Mouse (Mus musculus) heart, embryonic 16.5 days (tissue): ENCODE data around the gene A730049H05Rik. TPM values are rescaled to one million over a fixed set of nuclear protein-coding genes. Genes with fewer than 3 reads are reported as not detected.

ENCODE experiments used
- ATAC-seq: fragments of 200-750 bp; cut with Nextera tagmentation; replicated peaks from 2 replicates; pipeline ENCODE4 v1.8.0; 2017; ENCODE audit warnings: moderate number of reproducible peaks; ENCODE audit not compliant: insufficient read depth, low FRiP score; ENCODE audit errors: extremely low read depth
- H3K27ac ChIP-seq: fragments of 300-500 bp; sonication (generic); 2 replicates; pipeline ENCODE4 v1.5.1; 2014; ENCODE audit warnings: mild to moderate bottlenecking, low read length, control low read depth, moderate library complexity
- H3K27me3 ChIP-seq: fragments of 300-500 bp; sonication (generic); 2 replicates; pipeline ENCODE4 v1.6.1; 2014; ENCODE audit warnings: low read length, mixed read lengths; ENCODE audit not compliant: control insufficient read depth, insufficient read depth
- H3K36me3 ChIP-seq: fragments of 300-500 bp; sonication (generic); 2 replicates; pipeline ENCODE4 v1.6.1; 2014; ENCODE audit not compliant: control insufficient read depth, insufficient read depth
- H3K4me1 ChIP-seq: fragments of 300-500 bp; sonication (generic); 2 replicates; pipeline ENCODE4 v1.6.1; 2014; ENCODE audit warnings: low read length, mixed read lengths; ENCODE audit not compliant: control insufficient read depth, insufficient read depth
- H3K4me2 ChIP-seq: fragments of 300-500 bp; sonication (generic); 2 replicates; pipeline ENCODE4 v1.6.1; 2014; ENCODE audit warnings: low read depth, mild to moderate bottlenecking, control low read depth, low read length
- H3K4me3 ChIP-seq: fragments of 300-500 bp; sonication (generic); 2 replicates; pipeline ENCODE4 v1.5.1; 2014; ENCODE audit warnings: mild to moderate bottlenecking, control low read depth, low read length
- H3K9ac ChIP-seq: fragments of 300-500 bp; sonication (generic); 2 replicates; pipeline ENCODE4 v1.6.1; 2014; ENCODE audit warnings: low read length, control low read depth
- H3K9me3 ChIP-seq: fragments of 300-500 bp; sonication (generic); replicated peaks from 2 replicates; pipeline ENCODE4 v1.6.1; 2016; ENCODE audit warnings: low read length; ENCODE audit not compliant: control insufficient read depth
- WGBS: fragments of 180-500 bp; shearing (Covaris S2); extraction: QIAGEN DNeasy Blood & Tissue Kit; methylation state at CpG from one replicate; pipeline ENCODE4 v1.1.7; 2014; 5-methylcytosine and 5-hydroxymethylcytosine counted together
- polyA plus RNA-seq: library from polyadenylated mRNA; unstranded; fragments of >200 nt; fragmentation: Nextera tagmentation; extraction: Ambion mirVana; gene quantifications from 2 replicates; pipeline ENCODE4 v1.2.1, GENCODE M21; 2015

Gene A730049H05Rik
- polyA plus RNA-seq, 1 experiment from 2014 or later: 2.5 TPM

GRCm38 (mm10) chr6:92869089-92869581, 52.9 kb downstream of the A730049H05Rik start, which contains the start of gene Gm15737:
Gm15737 (plus strand) TSS chr6:92869357.
- no peaks in the 10 kb centered on the region for H3K27me3 ChIP-seq
- H3K4me2 ChIP-seq: peak within 1 kb of the TSS; percentile 51
- H3K9ac ChIP-seq: peak within 1 kb of the TSS; percentile 46
- peak within 1 kb of the TSS; percentile 1; the same call in 1 of the 2 replicates for H3K4me3 ChIP-seq
- 24% methylated on average over 4 of the region's 4 CpGs for WGBS
- peak; percentile 86 for ATAC-seq
- H3K36me3 ChIP-seq: peaks cover 11% of the 10 kb centered on the region; the same call in 1 of the 2 replicates
- H3K27ac ChIP-seq: peak within 1 kb of the TSS; percentile 99
- no peaks in the 10 kb centered on the region for H3K9me3 ChIP-seq
- peaks cover 19% of the 10 kb centered on the region for H3K4me1 ChIP-seq

- Histone ChIP-seq H3K9me3 (no peaks in the 10 kb centered on the region), H3K27me3 (no peaks in the 10 kb centered on the region), H3K27ac (peak overlapping the region; percentile 99), H3K4me1 (peaks cover 20% of the 10 kb centered on the region), H3K4me3 (peak overlapping the region; percentile 1; the same call in 1 of the 2 replicates), H3K9ac (peak overlapping the region; percentile 46), H3K4me2 (peak overlapping the region; percentile 51), H3K36me3 (peaks cover 11% of the 10 kb centered on the region; the same call in 1 of the 2 replicates)
- WGBS: 18% methylated on average over 16 of the region's 16 CpGs
- peak; percentile 85 for ATAC-seq
Observed at GRCm38 (mm10) chr6:92869582-92870219, 53.4 kb downstream of the A730049H05Rik start.

GRCm38 (mm10) chr6:92871813-92872212, 55.5 kb downstream of the A730049H05Rik start:
- H3K4me1 ChIP-seq: peaks cover 29% of the 10 kb centered on the region
- H3K36me3 ChIP-seq: peaks cover 12% of the 10 kb centered on the region; the same call in 1 of the 2 replicates
- no peak overlapping the region for H3K9ac ChIP-seq
- no peaks in the 10 kb centered on the region for H3K27me3 ChIP-seq
- H3K27ac ChIP-seq: no peak overlapping the region
- no peak for ATAC-seq
- H3K9me3 ChIP-seq: no peaks in the 10 kb centered on the region
- no peak overlapping the region for H3K4me2 ChIP-seq
- no peak overlapping the region for H3K4me3 ChIP-seq
- 55% methylated on average over 4 of the region's 4 CpGs for WGBS

GRCm38 (mm10) chr6:92872766-92873165, 56.5 kb downstream of the A730049H05Rik start:
- no peak overlapping the region for H3K4me2 ChIP-seq
- H3K4me1 ChIP-seq: peaks cover 27% of the 10 kb centered on the region
- H3K4me3 ChIP-seq: no peak overlapping the region
- no peak overlapping the region for H3K9ac ChIP-seq
- no peak for ATAC-seq
- peaks cover 20% of the 10 kb centered on the region for H3K36me3 ChIP-seq
- no peak overlapping the region for H3K27ac ChIP-seq
- H3K9me3 ChIP-seq: 0 out of 2 replicates have a peak, but pooled peaks cover 2% of the 10 kb centered on the region
- 83% methylated on average over 10 of the region's 10 CpGs for WGBS
- no peaks in the 10 kb centered on the region for H3K27me3 ChIP-seq

GRCm38 (mm10) chr6:92874854-92875253, 58.6 kb downstream of the A730049H05Rik start:
- Histone ChIP-seq H3K36me3 (peaks cover 30% of the 10 kb centered on the region), H3K4me1 (peaks cover 18% of the 10 kb centered on the region), H3K9ac (no peak overlapping the region), H3K27ac (peak overlapping the region; percentile 9; the same call in 1 of the 2 replicates), H3K4me2 (no peak overlapping the region), H3K27me3 (no peaks in the 10 kb centered on the region), H3K4me3 (no peak overlapping the region), H3K9me3 (0 out of 2 replicates have a peak, but pooled peaks cover 2% of the 10 kb centered on the region)
- WGBS: 31% methylated on average over 5 of the region's 5 CpGs
- ATAC-seq: no peak; the same call in 1 of the 2 replicates

GRCm38 (mm10) chr6:92875340-92875739, 59.1 kb downstream of the A730049H05Rik start:
- WGBS: 82% methylated on average over 2 of the region's 2 CpGs
- Histone ChIP-seq H3K9me3 (0 out of 2 replicates have a peak, but pooled peaks cover 2% of the 10 kb centered on the region), H3K27ac (peak overlapping the region; percentile 22; the same call in 1 of the 2 replicates), H3K36me3 (peaks cover 35% of the 10 kb centered on the region), H3K9ac (no peak overlapping the region), H3K27me3 (no peaks in the 10 kb centered on the region), H3K4me1 (peaks cover 13% of the 10 kb centered on the region), H3K4me2 (no peak overlapping the region), H3K4me3 (no peak overlapping the region)
- ATAC-seq: no peak

GRCm38 (mm10) chr6:92876121-92876520, 59.8 kb downstream of the A730049H05Rik start:
- H3K4me2 ChIP-seq: no peak overlapping the region
- H3K4me3 ChIP-seq: no peak overlapping the region
- no peak; the same call in 1 of the 2 replicates for ATAC-seq
- no peaks in the 10 kb centered on the region for H3K27me3 ChIP-seq
- H3K36me3 ChIP-seq: peaks cover 41% of the 10 kb centered on the region
- H3K9ac ChIP-seq: no peak overlapping the region
- peaks cover 10% of the 10 kb centered on the region for H3K4me1 ChIP-seq
- 44% methylated on average over 5 of the region's 5 CpGs for WGBS
- H3K9me3 ChIP-seq: 0 out of 2 replicates have a peak, but pooled peaks cover 2% of the 10 kb centered on the region
- 0 out of 2 replicates have a peak overlapping the region, but pooled peaks have one; percentile 20 for H3K27ac ChIP-seq

- no peak overlapping the region for H3K4me3 ChIP-seq
- H3K27ac ChIP-seq: no peak overlapping the region
- H3K4me1 ChIP-seq: peaks cover 10% of the 10 kb centered on the region
- 96% methylated on average over 4 of the region's 4 CpGs for WGBS
- H3K4me2 ChIP-seq: no peak overlapping the region
- no peaks in the 10 kb centered on the region for H3K27me3 ChIP-seq
- H3K9ac ChIP-seq: no peak overlapping the region
- peaks cover 35% of the 10 kb centered on the region for H3K36me3 ChIP-seq
- 0 out of 2 replicates have a peak, but pooled peaks cover 2% of the 10 kb centered on the region for H3K9me3 ChIP-seq
- ATAC-seq: no peak
Observed at GRCm38 (mm10) chr6:92877236-92877635, 61.0 kb downstream of the A730049H05Rik start.

GRCm38 (mm10) chr6:92878771-92879170, 62.5 kb downstream of the A730049H05Rik start:
- no peak overlapping the region for H3K4me2 ChIP-seq
- H3K36me3 ChIP-seq: peaks cover 31% of the 10 kb centered on the region
- WGBS: 72% methylated on average over 5 of the region's 5 CpGs
- H3K9me3 ChIP-seq: 0 out of 2 replicates have a peak, but pooled peaks cover 2% of the 10 kb centered on the region
- no peak overlapping the region for H3K4me3 ChIP-seq
- H3K4me1 ChIP-seq: peaks cover 16% of the 10 kb centered on the region
- no peak overlapping the region for H3K27ac ChIP-seq
- H3K27me3 ChIP-seq: no peaks in the 10 kb centered on the region
- H3K9ac ChIP-seq: no peak overlapping the region
- ATAC-seq: 0 out of 2 replicates have a peak, but pooled peaks have one; percentile 56
